Mouse (Mus musculus) ovary, adult 18-20 months (tissue): Measurements from ENCODE around the gene Yars.
A peak's percentile ranks its signal among the peaks of the same experiment; 100 is the strongest.

ENCODE experiments used
- DNase-seq: peaks from one replicate; pipeline ENCODE4 v3.0.0; 2022; ENCODE audit warnings: low spot score, mixed read lengths

Yars gene

DNA sequence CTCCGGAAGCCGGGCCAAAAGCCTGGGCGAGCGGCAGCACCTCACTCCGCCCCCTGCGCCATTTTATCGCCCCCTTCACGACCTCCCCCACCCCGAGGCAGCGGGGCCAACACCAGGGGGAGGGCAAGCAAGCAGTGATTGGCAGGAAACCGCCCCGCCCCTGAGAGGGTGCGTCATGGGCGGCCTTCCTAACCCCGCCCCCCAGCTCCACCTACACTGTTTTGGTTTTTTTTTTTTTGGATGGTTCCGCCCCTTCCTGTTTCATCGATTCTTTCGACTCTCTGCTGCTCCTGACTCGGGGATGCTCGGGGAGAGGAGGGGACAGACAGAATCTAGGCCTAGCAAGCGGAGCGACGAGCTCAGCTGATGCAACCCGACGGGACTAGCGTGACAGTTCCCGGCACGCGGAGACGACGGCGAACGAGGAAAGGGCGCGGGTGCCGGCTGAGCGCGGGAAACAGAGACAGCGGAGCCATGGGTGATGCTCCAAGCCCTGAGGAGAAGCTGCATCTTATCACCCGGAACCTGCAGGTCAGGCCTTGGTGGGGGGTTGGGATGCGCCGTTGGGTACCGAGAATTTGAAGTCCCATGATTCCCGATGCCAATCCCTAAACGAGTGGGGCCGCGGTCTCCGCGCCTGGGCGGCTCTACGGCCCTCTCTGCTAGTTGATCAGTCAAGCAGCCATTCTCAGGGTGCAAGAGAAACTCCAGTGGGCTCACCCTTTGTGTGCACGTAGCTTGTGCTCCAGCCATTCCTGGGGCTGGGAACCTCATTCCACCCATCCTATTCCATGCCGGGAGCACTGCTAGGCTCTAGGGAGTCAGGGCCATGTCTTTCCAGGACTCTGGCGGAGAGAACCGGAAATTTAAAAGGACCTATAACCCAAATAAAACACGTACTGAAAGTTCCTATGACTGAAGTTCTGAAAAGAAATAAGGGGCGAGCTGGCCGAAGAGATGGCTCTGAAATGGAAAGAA, at the start of gene Yars, which contains the start of gene S100pbp:
Gene Yars, plus strand, starts transcription at position 219 of the 978 bp plus-strand sequence.
Gene S100pbp, minus strand, starts transcription at position 186 of the 978 bp plus-strand sequence.
- DNase-seq: peak; percentile 96

DNA sequence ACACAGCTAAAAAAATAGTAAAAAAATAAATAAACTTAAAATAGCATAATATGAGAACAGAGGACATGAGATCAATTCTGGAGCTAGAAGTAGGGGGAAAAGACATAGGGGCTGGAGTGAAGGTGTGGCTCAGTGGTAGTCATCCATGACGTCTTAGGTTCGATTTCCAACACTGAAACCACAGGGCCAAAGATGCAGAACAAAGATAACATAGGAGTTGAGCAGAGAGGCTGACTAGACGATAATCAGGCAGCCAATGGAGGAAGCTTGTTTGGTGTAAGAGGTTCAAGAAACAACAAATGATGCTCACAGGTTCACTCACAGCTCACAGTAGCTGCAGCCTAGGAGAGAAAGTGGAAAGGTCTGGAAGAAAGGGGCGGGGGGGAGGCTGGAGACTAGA, 48.8 kb upstream of the Yars start:
- no peak for DNase-seq

DNA sequence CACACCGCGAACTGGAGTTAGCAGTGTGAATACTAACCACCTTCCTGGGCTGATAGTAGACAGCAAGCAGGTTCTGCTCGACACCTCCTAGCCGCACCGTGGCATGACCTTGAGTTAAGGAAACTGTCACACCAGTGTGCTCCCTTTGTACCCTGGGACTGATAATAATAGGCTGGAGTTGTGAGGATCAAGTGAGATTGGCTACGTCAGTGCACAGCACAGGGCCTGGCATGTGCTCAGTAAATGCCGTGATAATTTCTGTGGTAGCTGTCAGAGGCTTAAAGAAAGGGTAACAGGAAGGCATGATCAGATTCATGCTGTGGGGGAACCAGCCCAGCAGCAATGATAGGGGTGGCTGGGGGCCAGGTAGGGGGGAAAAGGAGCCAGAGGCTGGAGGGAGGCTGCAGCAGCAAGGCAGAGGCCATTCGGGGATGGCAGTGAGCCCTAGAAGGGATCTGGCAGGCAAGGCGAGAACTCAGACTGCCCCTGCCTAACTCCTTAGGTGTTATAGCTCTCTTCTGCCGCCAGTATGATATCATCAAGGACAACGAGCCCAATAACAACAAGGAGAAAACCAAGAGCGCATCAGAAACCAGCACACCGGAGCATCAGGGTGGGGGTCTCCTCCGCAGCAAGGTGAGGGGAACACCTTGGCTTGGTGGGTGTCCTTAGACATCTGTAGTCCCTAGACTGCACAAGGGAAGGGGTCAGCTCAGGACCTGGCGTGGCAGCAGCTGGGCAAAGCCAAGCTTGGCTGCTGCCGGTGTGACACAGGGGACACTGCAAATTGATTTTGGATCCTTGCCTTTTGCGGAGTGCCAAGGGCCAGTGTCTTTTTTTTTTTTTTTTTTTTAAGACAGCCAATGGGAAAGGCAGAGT, 47.8 kb upstream of the Yars start:
- no peak for DNase-seq

DNA sequence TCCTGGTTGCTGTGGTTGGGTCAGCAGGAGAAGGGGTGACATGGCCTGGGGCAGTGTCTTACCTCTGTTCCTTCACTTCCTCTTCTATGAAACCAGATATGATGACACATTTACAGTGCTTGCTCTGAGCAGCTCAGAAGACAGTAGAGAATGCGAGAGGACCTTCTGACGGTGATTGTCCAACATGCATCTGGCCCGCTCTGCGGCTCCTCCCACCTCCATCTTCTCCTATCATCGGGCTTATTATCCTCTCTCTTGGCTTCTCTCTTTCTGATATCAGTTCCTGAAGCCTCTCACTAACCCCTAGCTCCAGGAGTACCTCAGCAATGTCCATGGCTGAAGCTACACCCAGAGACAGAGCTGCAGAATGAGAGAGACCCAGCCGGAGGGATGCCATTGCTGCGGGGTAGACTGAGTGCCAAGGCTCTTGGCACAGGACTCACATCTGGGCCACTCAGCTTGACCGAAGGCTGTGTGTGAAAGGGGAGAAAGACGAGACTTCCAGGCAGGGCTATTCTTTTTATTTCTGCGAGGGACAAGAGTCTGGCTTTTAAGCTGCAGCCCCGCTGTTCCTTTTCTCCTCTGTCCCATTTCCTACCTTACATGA, 47.0 kb upstream of the Yars start:
- DNase-seq: no peak

DNA sequence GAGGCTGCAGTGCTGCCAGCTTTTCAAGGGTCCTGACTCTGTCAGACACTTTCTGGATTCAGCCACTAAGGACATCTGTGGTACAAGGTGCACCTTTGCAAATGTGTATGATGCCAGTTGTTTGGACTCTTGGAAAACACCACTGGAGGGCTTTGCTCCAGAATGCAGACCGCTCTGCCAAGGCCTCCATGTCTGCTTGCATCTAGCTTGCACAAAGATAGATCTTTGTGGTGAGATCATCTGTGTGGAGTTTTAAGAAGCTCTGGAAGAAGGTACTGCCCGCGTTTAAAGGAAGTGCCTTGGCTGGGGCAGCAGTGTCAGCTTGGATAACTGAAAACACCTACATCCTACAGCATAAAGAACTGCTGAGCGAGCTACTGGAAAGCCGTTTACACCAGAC, 46.1 kb upstream of the Yars start:
- no peak for DNase-seq

DNA sequence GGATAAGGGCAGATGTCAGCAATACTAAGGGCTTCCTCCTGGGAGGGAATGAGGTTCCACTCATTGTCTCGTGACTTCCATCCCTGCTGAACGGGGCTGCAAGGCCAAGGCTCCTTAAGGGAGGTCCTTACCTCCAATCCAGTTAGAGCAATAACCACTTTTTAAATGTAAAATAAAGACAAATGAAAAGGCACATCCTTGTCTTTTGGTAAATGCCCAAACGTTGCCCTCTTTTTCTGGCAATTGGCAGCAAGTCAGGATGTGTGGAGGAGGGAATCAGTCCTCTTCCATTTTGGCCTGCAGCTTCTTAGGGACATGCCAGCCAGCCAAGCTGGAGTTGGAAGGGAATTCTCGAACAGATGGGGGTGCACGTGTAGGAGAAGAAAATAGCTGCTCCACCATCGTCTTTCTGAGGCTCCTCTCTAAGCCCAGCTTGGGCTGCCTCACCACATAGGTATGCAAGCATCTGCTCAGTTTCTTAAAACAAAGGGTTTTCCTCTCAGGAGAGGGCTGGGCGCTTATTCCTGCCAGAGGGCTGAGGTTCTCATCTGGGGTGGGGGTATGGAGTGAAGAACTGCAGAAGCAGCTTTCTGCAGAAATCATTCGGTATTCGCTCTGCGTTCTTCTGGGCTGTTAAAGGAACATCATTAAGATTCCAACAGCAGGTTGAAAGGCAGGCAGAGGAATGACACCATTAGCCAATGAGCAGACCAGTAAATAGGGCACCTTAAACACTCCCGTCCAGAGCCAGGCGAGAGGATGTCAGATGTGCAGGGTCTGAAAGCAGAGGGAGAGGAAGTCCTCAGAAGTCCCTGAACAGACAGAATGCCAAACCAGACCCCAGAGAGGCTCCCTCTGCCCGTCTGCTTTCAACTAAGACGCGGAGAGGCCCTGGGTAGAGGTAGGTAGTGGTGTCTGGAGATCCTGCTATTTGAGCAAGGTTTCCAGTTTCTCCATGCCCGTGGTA, 44.9 kb upstream of the Yars start:
- DNase-seq: no peak

DNA sequence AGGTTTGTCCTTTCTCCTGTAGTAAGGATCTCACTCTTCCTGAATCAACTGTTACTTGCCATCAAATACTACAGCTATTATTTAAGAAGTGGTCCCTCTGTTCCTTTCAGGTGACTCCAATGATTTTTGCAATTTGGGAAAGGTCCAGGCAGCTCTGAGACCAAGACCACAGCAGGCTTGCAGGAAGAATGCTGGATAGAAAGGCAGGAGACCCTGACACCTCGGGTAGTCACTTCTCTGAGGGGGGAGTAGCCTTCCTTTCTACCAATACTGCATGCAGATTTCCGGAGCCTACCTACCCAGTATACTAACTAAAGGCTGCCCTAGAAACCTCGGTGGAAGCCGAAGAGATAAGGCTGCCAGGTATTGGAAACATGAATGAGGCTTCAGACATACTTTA, 44.1 kb upstream of the Yars start:
- no peak for DNase-seq

DNA sequence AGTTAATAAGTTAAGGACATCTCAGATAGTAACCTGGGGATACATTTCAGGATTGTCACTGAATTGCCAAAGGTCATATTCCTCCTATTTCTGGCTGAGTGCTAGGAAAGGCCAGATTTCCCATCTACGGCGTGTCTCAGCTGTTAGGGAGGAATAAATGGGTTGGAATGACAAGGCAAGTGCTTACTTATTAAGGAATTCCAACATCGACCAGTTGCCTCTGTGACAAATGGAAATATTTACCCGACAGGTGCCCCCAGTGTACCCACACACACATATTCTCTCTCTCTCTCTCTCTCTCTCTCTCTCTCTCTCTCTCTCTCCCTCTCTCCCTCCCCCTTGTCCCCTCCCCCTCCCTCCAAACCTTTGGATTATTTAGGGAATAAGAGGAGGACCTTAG, 43.6 kb upstream of the Yars start:
- no peak for DNase-seq

DNA sequence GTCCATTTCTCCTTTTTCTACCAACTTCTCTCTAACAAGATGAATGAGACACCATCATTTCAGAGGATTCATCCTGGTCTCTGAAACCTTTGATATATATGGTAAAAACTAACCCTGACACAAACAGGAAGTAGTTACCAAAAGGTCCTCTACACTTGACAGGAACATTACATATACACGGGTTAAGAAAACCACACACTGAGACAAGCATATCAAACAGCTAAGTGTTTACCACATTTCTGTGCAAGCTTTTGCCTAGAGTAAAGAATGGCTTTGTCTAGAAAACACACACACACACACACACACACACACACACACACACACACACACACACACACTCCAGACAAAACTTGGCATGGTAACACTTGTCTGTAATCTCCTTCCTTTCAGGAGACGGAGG, 43.2 kb upstream of the Yars start:
- DNase-seq: no peak

DNA sequence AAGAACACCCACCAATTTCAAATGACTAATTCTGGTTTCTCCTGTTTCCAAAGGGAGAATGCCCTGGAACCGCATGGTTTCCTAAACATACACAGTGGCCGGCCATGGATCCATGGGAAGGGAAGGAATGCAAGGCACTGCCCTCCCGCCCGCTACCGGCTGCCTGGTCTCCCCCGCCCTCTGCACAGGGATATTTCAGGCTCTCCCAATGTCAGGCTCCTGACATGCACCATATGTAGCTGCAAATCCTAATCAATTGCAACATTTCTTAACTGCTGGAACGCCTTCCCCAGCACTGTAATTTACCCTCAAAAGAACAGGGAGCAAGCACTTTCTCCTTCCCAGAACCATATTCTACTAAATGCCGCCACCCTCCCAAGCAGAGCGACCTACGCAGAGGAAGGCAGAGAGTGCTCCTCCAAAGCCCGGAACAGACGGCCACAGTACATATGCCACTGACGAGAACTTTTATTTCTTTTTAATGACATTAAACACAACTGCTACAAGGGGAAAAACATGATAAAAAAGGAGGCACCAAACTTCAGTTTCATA, 41.9 kb upstream of the Yars start:
- DNase-seq: no peak

DNA sequence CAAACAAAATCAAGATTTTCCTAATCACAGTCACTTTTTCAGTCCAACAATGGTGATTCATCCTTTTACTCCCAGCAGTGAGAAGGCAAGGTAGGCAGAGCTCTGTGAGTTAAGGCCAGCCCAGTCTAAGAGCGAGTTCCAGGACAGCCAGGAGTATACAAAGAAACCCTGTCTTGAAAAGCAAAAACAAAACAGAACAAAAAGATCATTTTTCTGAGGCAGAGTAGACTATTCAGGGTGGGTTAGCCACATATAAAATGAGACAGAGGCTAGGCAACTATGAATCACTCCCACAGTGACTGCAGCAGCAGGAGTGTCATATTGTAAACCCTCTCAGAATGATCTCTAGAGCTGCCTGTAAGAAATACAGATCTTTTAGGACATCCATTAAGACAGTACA, 40.2 kb upstream of the Yars start:
- DNase-seq: no peak

DNA sequence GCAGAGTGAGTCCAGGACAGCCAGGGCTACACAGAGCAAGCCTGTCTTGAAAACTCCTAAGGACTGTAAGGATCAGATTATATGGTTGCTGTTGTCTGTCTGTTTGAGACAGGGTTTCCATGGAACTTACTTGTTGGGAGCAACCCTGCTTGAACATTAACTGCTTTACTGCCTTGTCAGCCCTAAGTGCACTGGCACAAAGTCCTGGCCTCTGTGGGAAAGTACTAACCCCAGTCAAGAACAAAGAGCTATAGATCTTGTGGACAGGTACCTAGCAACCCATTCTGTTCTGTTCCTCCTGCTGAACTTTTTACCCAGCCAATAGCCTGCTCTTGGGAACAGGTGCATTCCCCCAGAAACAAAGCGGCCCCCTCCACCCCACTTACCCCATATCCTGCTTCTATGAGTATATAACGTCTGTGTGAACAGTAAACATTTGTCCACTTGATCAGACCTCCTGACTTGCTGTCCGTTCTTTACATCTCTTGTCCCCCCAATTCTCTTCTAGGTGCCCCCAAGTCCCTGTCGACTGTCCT, 38.2 kb upstream of the Yars start:
- no peak for DNase-seq

DNA sequence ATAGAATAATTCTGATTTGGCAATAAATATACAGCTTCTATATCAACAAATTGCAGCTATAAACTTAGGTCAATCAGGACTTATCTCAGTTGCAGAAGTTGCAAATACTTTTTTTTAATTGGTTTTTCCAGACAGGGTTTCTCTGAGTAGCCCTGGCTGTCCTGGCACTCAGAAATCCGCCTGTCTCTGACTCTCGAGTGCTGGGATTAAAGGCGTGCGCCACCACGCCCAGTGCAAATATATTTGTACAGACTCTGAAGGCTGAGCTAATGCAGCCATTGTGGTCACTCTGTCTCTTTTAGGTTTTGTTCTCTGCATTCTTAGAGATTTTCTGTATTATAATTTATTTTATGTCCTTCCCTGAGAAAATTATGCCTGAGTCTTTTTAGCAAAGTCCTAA, 32.0 kb upstream of the Yars start:
- DNase-seq: no peak

DNA sequence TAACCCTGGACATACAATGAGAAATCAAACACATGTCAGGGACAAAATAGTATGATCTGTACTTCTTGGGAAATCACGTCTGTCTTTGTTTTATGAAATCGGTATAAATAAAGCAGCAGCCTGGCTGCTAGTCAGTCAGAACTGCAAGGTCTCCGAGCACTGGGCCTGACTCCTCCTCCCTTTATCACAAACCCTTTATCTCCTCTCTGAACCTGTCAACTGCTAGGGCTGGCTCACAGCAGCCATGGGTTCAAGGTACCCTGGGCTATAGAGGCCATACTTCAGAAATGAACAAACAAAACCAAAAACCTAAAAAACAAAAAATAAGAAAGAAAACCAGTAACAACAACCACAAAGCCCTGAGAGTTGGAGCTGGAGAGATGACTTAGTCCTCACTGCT, 31.0 kb upstream of the Yars start:
- no peak for DNase-seq

DNA sequence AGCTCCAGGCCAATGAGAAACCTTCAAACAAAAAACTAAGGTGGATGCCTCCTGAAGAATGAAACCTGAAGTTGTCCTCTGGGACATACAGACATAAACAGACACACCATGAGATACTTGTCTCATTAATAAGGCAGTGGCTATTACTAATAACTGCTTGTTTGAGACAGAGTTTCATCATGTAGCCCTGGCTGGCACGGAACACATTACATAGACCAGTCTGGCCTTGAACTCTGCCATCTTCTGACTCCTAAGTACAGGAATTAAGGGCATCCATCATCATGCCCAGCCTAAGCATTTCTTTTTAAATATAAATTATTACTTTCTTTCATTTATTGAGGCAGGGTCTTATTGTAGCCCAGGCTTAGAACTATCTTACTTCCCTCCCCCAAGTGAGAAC, 28.5 kb upstream of the Yars start:
- no peak for DNase-seq

DNA sequence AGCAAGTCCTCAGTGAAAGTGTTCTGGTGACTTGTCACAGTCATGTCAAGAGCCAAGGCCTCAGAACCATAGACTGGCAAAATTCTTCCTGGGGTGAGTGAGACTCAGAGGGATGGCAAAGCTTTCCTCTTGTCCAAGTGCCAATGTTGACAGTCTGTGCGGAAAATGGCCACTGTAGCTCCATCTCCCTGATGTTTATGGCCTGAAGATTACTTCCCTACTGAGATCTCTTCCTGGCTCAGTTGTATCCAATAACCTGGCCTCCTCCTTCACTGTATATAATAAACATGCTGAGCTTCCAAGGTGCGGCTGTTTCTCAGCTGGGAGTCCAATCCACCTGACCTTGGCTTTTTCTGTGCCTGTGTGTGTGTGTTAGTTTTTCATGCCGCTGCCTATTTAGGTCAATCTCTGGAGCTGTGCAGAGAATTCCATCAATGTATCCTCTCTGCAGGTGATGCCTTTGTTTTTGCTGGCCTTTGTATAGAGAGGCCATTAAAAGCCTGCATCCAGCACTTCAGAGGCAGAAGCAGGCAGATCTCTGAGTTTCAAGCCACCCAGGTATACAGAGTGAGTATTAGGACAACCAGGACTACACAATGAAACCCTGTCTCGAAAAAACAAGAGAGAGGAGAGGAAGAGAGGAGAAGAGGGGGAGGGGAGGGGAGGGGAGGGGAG, 27.8 kb upstream of the Yars start:
- DNase-seq: no peak

DNA sequence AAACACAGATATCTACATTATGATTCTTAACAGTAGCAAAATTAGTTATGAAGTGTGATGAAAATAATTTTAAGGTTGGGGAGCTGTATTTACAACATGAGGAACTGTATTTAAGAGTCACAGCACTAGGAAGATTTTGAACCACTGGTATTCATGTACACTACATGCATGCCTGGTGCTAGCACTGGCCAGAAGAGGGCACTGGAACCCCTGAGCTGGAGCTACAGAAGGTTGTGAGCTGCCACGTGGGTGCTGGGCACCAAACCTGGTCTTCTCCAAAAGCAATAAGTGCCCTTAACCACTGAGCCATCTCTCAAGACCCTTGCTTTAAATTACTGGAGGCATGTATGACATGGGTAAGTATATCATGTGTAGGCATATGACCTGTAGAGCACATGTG, 17.0 kb upstream of the Yars start:
- DNase-seq: no peak

DNA sequence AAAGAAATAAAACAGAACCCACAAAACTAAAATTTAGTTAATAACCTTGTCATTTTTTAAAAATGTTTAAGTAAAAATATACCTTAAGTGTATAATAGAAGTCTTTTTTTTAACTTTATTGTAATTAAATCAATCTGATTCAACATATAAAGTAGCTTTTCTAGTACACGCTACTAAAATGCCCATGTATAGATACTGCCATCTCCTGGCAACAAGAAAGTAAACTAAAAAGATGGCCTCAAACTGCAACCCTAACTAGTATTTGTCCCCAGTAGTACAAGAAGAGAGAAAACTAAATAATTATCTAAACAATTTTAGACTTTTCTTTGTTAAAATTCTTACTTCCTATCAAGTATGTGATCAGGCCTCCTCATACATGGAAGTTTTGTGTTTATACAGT, 10.0 kb upstream of the Yars start:
- DNase-seq: no peak

DNA sequence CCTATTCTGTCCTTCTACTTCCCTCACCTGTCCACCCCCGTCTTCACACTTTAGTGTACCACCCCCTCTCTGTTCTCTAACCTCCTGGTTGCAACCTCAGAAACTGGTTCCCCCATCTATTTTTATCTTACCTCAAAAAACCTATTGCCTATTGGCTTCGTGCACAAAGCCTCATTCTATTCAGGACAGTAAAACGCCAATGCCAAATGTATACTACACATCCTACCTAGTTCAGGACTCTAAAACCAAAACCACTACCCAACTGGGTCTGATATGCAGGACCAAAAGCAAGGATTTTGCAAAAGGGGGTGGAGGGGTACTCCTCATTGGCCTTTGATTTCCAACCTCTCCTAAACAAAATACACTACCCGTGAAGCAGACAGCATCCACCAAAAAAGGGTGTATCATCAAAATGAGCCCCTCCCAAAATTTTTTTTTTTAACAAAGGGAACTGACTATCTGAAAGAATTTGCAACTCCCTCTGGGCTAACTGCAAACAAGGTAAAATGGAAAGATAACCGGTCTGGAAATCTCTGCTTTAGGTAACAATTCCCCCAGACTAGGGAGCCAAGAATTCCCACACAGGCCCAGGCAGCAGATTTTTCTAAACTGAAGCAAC, 1.4 kb upstream of the Yars start:
- no peak for DNase-seq
